Mouse (Mus musculus): Measurements from ENCODE around the gene Lyrm9. TPM values are rescaled to one million over a fixed set of nuclear protein-coding genes. Genes with fewer than 3 reads are reported as not detected.

Lyrm9 gene
- polyA plus RNA-seq, 1 experiment: 7.6 TPM

DNA sequence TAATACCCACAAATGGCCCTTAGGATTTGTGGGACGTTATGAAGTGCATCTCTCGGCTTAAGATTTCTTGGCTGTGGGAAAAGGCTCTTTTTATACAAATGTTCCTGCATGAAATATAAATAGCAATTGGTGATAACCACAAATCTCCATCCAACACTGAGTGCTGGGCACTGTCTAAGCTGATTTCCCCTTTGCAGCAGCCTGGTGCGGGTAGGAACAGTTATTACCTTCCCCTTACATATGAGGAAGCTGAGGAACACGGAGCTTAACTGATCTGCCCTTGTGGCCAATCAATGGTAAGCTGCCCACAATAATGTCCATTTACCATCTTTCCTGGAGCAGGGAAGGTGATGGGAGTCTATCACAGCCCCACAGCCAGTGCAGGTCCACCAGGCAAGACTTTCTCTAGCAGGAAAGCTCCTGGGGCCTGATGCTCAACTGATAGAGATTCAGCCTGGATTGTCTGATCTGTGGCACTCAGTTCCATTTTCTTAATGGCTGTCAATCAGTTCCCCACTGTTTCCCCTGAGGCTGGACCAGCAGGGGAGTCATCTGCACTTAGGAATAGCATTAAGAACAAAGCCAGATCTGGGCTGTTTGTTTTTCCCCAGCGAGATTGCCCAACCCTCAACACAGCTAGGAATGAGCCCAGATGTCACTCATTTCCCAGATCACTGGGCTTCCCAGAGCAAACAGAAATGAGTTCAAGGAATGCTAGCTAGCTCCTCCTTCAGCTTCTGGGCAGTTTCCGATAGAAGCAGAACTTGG lies 18.9 kb upstream of the Lyrm9 start:
- 60% methylated on average over 6 of the region's 6 CpGs for WGBS

GRCm38 (mm10) chr11:78809398-78809797 lies 17.0 kb upstream of the Lyrm9 start:
- no peak for DNase-seq
- Histone ChIP-seq H3K4me1 (ENCODE audit: control insufficient read depth, insufficient read depth, low read length) (no peaks in the 10 kb centered on the region), H3K4me3 (replicated peaks; ENCODE audit: extremely low read depth, low read depth, low read length) (no peak overlapping the region)
- TF ChIP-seq CTCF (IDR thresholded peaks at IDR 0.05; ENCODE audit: insufficient read depth, low read length) (no peak), POLR2A (IDR thresholded peaks at IDR 0.05; ENCODE audit: borderline replicate concordance, extremely low read depth, low read depth, low read length) (no peak)

More for the DNA sequence above, 18.9 kb upstream of the Lyrm9 start:
- TF ChIP-seq CTCF (IDR thresholded peaks at IDR 0.05; ENCODE audit: insufficient read depth, low read length): no peak
- TF ChIP-seq POLR2A (IDR thresholded peaks at IDR 0.05; ENCODE audit: borderline replicate concordance, extremely low read depth, low read depth, low read length): no peak
- 0 out of 2 replicates have a peak, but pooled peaks cover 3% of the 10 kb centered on the region for H3K4me1 ChIP-seq (ENCODE audit: control insufficient read depth, insufficient read depth, low read length)
- DNase-seq: no peak
- H3K4me3 ChIP-seq (replicated peaks; ENCODE audit: extremely low read depth, low read depth, low read length): no peak overlapping the region

DNA sequence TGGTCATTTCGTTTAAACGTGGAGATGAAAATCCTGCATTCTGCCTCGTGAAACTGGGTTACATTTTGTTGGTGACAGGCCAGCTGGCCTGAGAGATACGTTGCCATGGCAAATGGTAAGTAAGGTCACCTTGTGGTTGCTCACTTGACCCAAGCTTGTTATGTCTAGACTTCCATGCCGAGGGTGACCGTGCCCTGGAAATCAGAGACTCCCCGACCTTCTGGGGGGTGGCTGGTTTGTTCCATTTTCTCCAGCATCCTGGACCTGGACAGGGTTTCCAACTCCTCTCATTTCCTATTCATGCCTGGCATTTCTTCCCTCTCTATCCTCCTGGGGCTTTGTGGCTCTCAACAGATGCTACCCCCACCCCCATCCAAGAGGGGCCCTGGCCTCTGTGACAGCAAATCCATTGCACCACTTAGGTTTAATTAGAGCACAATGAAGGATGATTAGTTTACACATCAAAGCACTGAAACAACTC lies 11.9 kb upstream of the Lyrm9 start:
- TF ChIP-seq CTCF (IDR thresholded peaks at IDR 0.05; ENCODE audit: insufficient read depth, low read length): no peak
- TF ChIP-seq POLR2A (IDR thresholded peaks at IDR 0.05; ENCODE audit: borderline replicate concordance, extremely low read depth, low read depth, low read length): no peak
- 56% methylated on average over 7 of the region's 7 CpGs for WGBS
- H3K4me1 ChIP-seq (ENCODE audit: control insufficient read depth, insufficient read depth, low read length): no peaks in the 10 kb centered on the region
- H3K4me3 ChIP-seq (replicated peaks; ENCODE audit: extremely low read depth, low read depth, low read length): no peak overlapping the region
- DNase-seq: no peak

GRCm38 (mm10) chr11:78815986-78816792 lies 10.2 kb upstream of the Lyrm9 start:
- TF ChIP-seq CTCF (IDR thresholded peaks at IDR 0.05; ENCODE audit: insufficient read depth, low read length) (no peak), POLR2A (IDR thresholded peaks at IDR 0.05; ENCODE audit: borderline replicate concordance, extremely low read depth, low read depth, low read length) (no peak)
- no peak for DNase-seq
- WGBS: 79% methylated on average over 14 of the region's 14 CpGs
- no peaks in the 10 kb centered on the region for H3K4me1 ChIP-seq (ENCODE audit: control insufficient read depth, insufficient read depth, low read length)
- no peak overlapping the region for H3K4me3 ChIP-seq (replicated peaks; ENCODE audit: extremely low read depth, low read depth, low read length)

DNA sequence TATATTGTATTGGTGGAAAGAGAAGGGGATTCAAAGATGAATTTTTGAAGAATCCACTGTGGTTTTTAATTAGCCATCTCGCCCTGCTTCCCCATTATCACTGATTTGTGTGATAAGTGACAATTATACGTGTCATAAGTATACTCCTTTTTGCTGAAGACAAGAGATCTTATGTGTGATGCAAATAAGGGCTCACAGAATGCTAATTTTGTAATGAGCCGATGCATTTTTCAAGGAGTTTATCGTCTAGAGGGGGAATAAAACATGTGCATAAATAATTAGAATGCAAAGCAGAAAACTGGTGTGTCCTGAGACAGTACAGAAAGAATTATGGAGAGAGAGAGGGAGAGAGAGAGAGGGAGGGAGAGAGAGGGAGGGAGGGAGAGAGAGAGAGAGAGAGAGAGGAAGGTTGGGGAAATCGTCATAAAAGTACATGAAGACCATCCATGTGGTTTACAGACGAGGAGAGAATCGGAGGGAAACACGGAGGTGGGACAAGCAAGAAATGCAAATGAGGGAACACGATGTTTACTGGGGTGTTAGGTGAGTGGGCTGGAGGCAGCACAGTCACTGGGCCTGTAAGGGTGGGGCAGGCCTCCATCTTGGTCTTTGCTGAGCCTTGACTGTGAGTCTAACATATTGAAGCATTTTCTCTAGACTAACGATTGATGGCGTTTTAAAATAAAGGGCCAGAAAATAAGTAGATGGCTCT lies 8.9 kb upstream of the Lyrm9 start:
- 82% methylated on average over 11 of the region's 11 CpGs for WGBS
- TF ChIP-seq POLR2A (IDR thresholded peaks at IDR 0.05; ENCODE audit: borderline replicate concordance, extremely low read depth, low read depth, low read length) (no peak), CTCF (IDR thresholded peaks at IDR 0.05; ENCODE audit: insufficient read depth, low read length) (no peak)
- DNase-seq: no peak
- Histone ChIP-seq H3K4me1 (ENCODE audit: control insufficient read depth, insufficient read depth, low read length) (no peaks in the 10 kb centered on the region), H3K4me3 (replicated peaks; ENCODE audit: extremely low read depth, low read depth, low read length) (no peak overlapping the region)

GRCm38 (mm10) chr11:78820337-78821000 lies 5.9 kb upstream of the Lyrm9 start:
- WGBS: 40% methylated on average over 12 of the region's 12 CpGs

DNA sequence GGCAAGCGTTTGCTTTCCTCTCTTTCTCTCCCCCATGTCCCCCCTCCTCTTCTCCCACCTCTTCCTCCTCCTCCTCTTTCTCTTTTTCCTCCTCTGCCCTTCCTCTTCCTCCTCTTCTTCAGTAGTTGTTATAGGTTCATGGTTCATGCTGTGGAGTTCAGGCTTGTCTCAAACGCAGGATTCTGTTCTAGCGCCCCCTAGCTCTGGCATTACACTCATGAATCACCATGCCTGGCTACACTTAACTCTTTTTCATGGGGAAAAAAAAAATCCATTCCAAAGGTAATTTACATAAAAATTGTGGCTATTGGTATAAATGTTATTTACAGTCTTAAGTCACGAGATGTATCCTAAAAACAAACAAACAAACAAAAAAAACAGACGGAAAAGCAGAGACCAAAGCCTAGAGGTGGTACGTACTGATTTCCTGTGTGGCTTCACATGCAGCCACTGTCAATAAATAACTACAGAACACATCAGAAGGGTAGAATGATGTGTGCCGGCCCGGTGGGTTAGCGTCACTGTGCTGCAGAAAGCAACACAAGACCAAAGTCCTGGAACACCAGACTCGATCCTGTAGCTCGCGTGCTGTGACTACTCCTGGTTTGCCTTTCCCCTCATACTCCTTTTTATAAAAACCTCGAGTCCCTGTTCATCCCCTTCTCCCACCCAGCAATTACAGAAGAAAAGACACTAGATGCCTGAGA lies 3.4 kb upstream of the Lyrm9 start:
- DNase-seq: peak; percentile 45
- Histone ChIP-seq H3K4me3 (replicated peaks; ENCODE audit: extremely low read depth, low read depth, low read length) (no peak overlapping the region), H3K4me1 (ENCODE audit: control insufficient read depth, insufficient read depth, low read length) (no peaks in the 10 kb centered on the region)
- 55% methylated on average over 13 of the region's 13 CpGs for WGBS
- no peak for TF ChIP-seq POLR2A (IDR thresholded peaks at IDR 0.05; ENCODE audit: borderline replicate concordance, extremely low read depth, low read depth, low read length)
- TF ChIP-seq CTCF (IDR thresholded peaks at IDR 0.05; ENCODE audit: insufficient read depth, low read length): peak; percentile 53

More at GRCm38 (mm10) chr11:78820337-78821000, 5.9 kb upstream of the Lyrm9 start:
- no peak for TF ChIP-seq CTCF (IDR thresholded peaks at IDR 0.05; ENCODE audit: insufficient read depth, low read length)
- no peak for TF ChIP-seq POLR2A (IDR thresholded peaks at IDR 0.05; ENCODE audit: borderline replicate concordance, extremely low read depth, low read depth, low read length)
- no peak for DNase-seq
- Histone ChIP-seq H3K4me1 (ENCODE audit: control insufficient read depth, insufficient read depth, low read length) (no peaks in the 10 kb centered on the region), H3K4me3 (replicated peaks; ENCODE audit: extremely low read depth, low read depth, low read length) (no peak overlapping the region)

DNA sequence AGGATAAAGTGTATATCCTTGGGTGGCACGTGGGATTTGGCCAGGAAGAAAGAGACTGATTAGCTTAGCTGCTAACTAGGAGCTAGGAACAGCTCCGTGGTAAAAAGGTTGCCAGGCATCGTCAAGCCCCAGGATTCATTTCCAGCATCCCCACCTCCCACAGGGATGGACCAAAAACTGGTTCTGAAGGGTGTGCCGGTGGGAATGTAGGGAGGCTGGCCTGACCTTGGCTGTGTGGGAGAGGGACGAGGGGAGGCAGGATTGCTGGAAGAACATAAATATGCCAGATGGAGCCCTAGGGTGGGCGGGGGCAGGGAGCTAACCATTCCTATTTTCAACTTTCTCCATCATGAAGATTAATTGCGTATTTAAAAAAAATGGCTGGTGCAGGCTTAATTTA lies 1.2 kb downstream of the Lyrm9 start:
- DNase-seq: no peak

More for the DNA sequence above, 1.2 kb downstream of the Lyrm9 start:
- peaks cover 5% of the 10 kb centered on the region for H3K4me1 ChIP-seq (ENCODE audit: control insufficient read depth, insufficient read depth, low read length)
- WGBS: 63% methylated on average over 7 of the region's 7 CpGs
- no peak for TF ChIP-seq POLR2A (IDR thresholded peaks at IDR 0.05; ENCODE audit: borderline replicate concordance, extremely low read depth, low read depth, low read length)
- TF ChIP-seq CTCF (IDR thresholded peaks at IDR 0.05; ENCODE audit: insufficient read depth, low read length): no peak
- no peak overlapping the region for H3K4me3 ChIP-seq (replicated peaks; ENCODE audit: extremely low read depth, low read depth, low read length)

Data from lung, adult 2 months (tissue).